ENCODE assay signal across 33 mouse cellular contexts in genomic region chr3:103696388-103696925, GRCm38 (mm10). TPM values are rescaled to one million over a fixed set of nuclear protein-coding genes. Genes with fewer than 3 reads are reported as not detected.
"Had no signal": no experiment of that assay in that cellular context is flagged by ENCODE, and none has a peak within 500 bp of the region (broad histone marks: within the 10 kb centered on the region; RNA-seq: fewer than 3 reads in every experiment).

No protein-coding gene starts in this region.

- H3K4me3 ChIP-seq: layer of hippocampus, adult 2 months; liver, embryonic 13.5 days; midbrain, embryonic 13.5 days; myocyte; neural tube, embryonic 13.5 days had no signal

- H3K4me1 ChIP-seq: liver, embryonic 13.5 days; midbrain, embryonic 13.5 days; neural tube, embryonic 13.5 days had no signal

- H3K4me2 ChIP-seq: liver, embryonic 13.5 days; midbrain, embryonic 13.5 days; neural tube, embryonic 13.5 days had no signal

- H3K9ac ChIP-seq: liver, embryonic 13.5 days; midbrain, embryonic 13.5 days; neural tube, embryonic 13.5 days had no signal

- H3K27me3 ChIP-seq: liver, embryonic 13.5 days; midbrain, embryonic 13.5 days; neural tube, embryonic 13.5 days had no signal

- H3K27ac ChIP-seq: kidney, postnatal 0 days; layer of hippocampus, adult 2 months; liver, embryonic 13.5 days; midbrain, embryonic 13.5 days; neural tube, embryonic 13.5 days had no signal

- H3K9me3 ChIP-seq: liver, embryonic 13.5 days; midbrain, embryonic 13.5 days; neural tube, embryonic 13.5 days had no signal

- ATAC-seq: midbrain, embryonic 13.5 days; midbrain, embryonic 16.5 days had no signal

- DNase-seq: kidney, adult 2 months; kidney, postnatal 25 days; layer of hippocampus, adult 9-11 months; liver, embryonic 13.5 days; lung, adult 2 months; lung, postnatal 14 days; lung, postnatal 4 days; thymus, postnatal 25 days had no signal

- H3K36me3 ChIP-seq: liver, embryonic 13.5 days; midbrain, embryonic 13.5 days; neural tube, embryonic 13.5 days had no signal

RNA-seq across cellular contexts. Expression of gene Gm10964, which starts 42.7 kb away (rescaled TPM):
- total RNA-seq: layer of hippocampus, adult 2 months; layer of hippocampus, postnatal 25 days; left cerebral cortex, adult 18-20 months; left cerebral cortex, postnatal 25 days; liver, adult 2 months; megakaryocyte progenitor cell, adult 5-6 weeks; megakaryocyte-erythroid progenitor cell, adult 5-6 weeks; monocyte, adult 5-6 weeks; neutrophil, adult 5-6 weeks had no signal
- polyA plus RNA-seq: kidney, adult 2 months; kidney, embryonic 14.5 days; kidney, postnatal 0 days; large intestine, adult 2 months; limb, embryonic 11.5 days; limb, embryonic 14.5 days; liver, adult 2 months; liver, embryonic 13.5 days; liver, embryonic 16.5 days; lung, adult 2 months; lung, embryonic 16.5 days; midbrain, embryonic 13.5 days; midbrain, embryonic 16.5 days; myocyte; neural tube, embryonic 13.5 days; small intestine, adult 2 months; spleen, adult 2 months; stomach, embryonic 16.5 days; testis, adult 2 months; thymus, postnatal 0 days had no signal

RNA-seq across cellular contexts. Expression of gene Atg4a-ps, which starts 50.6 kb away (rescaled TPM):
- polyA plus RNA-seq: kidney, adult 2 months; liver, adult 2 months; lung, adult 2 months; small intestine, adult 2 months; spleen, adult 2 months; testis, adult 2 months had no signal
